Mouse (Mus musculus): ENCODE measurements at regions not wholly inside any gene's neighbourhood (a gene's known extent, or its start where the extent isn't known, plus 50 kb on each side); places are given as distances from the start of the nearest gene placed in this dataset.

- dilution Hi-C loops (cut with MboI; ENCODE audit: extremely low pct_ligation_motif_present, extremely low pct_unique_long_range_greater_than_20kb, low sequenced_read_pairs) = no loop called here
- Histone ChIP-seq H3K4me1 (ENCODE audit: control insufficient read depth in 1 of 2, insufficient read depth in 2 of 2) (no peaks in the 10 kb centered on the region), H3K9me3 (replicated peaks; ENCODE audit: low read length) (no peaks in the 10 kb centered on the region), H3K36me3 (replicated peaks in 1 of 2; ENCODE audit: control insufficient read depth in 1 of 2, insufficient read depth in 1 of 2, low read length in 1 of 2) (no peaks in the 10 kb centered on the region), H3K27ac (ENCODE audit: insufficient read depth, low read depth) (no peak overlapping the region), H3K27me3 (replicated peaks) (peaks cover 73% of the 10 kb centered on the region), H3K4me3 (replicated peaks in 1 of 3; ENCODE audit: low read depth in 2 of 3, low read length in 2 of 3, poor library complexity in 1 of 3) (no peak overlapping the region), H3K9ac (ENCODE audit: insufficient read depth, low read depth) (no peak overlapping the region), H3K4me2 (ENCODE audit: insufficient read depth, low read depth, poor library complexity, severe bottlenecking) (no peak overlapping the region), H3K79me2 (replicated peaks; ENCODE audit: control insufficient read depth, extremely low read depth, insufficient read depth, poor library complexity, severe bottlenecking) (no peaks in the 10 kb centered on the region)
- in situ Hi-C loops (cut with MboI; ENCODE audit: low pct_ligation_motif_present, low pct_unique_long_range_greater_than_20kb, low sequenced_read_pairs) = no loop called here
- TF ChIP-seq CTCF (conservative IDR thresholded peaks at IDR 0.05 in 1 of 2, IDR thresholded peaks at IDR 0.05 in 1 of 2; ENCODE audit: low read depth in 2 of 2, low read length in 2 of 2) = no peak
- TF ChIP-seq JUN (IDR thresholded peaks at IDR 0.05; ENCODE audit: insufficient read depth, low read depth, low read length) = no peak
- TF ChIP-seq HCFC1 (IDR thresholded peaks at IDR 0.05; ENCODE audit: low read depth, low read length) = no peak
- no peak for TF ChIP-seq JUND (conservative IDR thresholded peaks at IDR 0.05; ENCODE audit: low read depth, low read length)
- no peak for TF ChIP-seq ZKSCAN1 (IDR thresholded peaks at IDR 0.05; ENCODE audit: borderline replicate concordance, low read depth, low read length)
- no peak for TF ChIP-seq USF2 (conservative IDR thresholded peaks at IDR 0.05; ENCODE audit: low read depth, low read length)
- TF ChIP-seq MYC (IDR thresholded peaks at IDR 0.05; ENCODE audit: low read depth, low read length) = no peak
- TF ChIP-seq RCOR1 (conservative IDR thresholded peaks at IDR 0.05; ENCODE audit: low read depth, low read length) = no peak
- no peak for DNase-seq (ENCODE audit: extremely low read depth)
Measured at GRCm38 (mm10) chr6:117479376-117479775, 311.0 kb downstream of the Cxcl12 start.

- DNase-seq (ENCODE audit: extremely low read depth) = no peak
- TF ChIP-seq USF1 (IDR thresholded peaks at IDR 0.05; ENCODE audit: low read depth, low read length) = no peak
- TF ChIP-seq MAFK (IDR thresholded peaks at IDR 0.05; ENCODE audit: insufficient replicate concordance, low read length) = no peak
- no peak for TF ChIP-seq ZMIZ1 (IDR thresholded peaks at IDR 0.05; ENCODE audit: low read depth, low read length)
- no peak for TF ChIP-seq SMC3 (IDR thresholded peaks at IDR 0.05; ENCODE audit: low read depth, low read length)
- TF ChIP-seq CHD2 (IDR thresholded peaks at IDR 0.05; ENCODE audit: low read length) = no peak
- no peak for TF ChIP-seq USF2 (conservative IDR thresholded peaks at IDR 0.05; ENCODE audit: low read depth, low read length)
- Histone ChIP-seq H3K9ac (ENCODE audit: insufficient read depth, low read depth) (no peak overlapping the region), H3K4me2 (ENCODE audit: insufficient read depth, low read depth, poor library complexity, severe bottlenecking) (no peak overlapping the region), H3K79me2 (replicated peaks; ENCODE audit: control insufficient read depth, extremely low read depth, insufficient read depth, poor library complexity, severe bottlenecking) (no peaks in the 10 kb centered on the region), H3K4me3 (replicated peaks in 1 of 3; ENCODE audit: low read depth in 2 of 3, low read length in 2 of 3, poor library complexity in 1 of 3) (no peak overlapping the region), H3K27me3 (replicated peaks) (peaks cover 72% of the 10 kb centered on the region), H3K4me1 (ENCODE audit: control insufficient read depth in 1 of 2, insufficient read depth in 2 of 2) (no peaks in the 10 kb centered on the region), H3K9me3 (replicated peaks; ENCODE audit: low read length) (no peaks in the 10 kb centered on the region), H3K36me3 (replicated peaks in 1 of 2; ENCODE audit: control insufficient read depth in 1 of 2, insufficient read depth in 1 of 2, low read length in 1 of 2) (no peaks in the 10 kb centered on the region), H3K27ac (ENCODE audit: insufficient read depth, low read depth) (no peak overlapping the region)
- in situ Hi-C loops (cut with MboI; ENCODE audit: low pct_ligation_motif_present, low pct_unique_long_range_greater_than_20kb, low sequenced_read_pairs) = no loop called here
- dilution Hi-C loops (cut with MboI; ENCODE audit: extremely low pct_ligation_motif_present, extremely low pct_unique_long_range_greater_than_20kb, low sequenced_read_pairs) = no loop called here
Measured at GRCm38 (mm10) chr6:117480396-117480795, 312.1 kb downstream of the Cxcl12 start.

- DNase-seq (ENCODE audit: extremely low read depth) = no peak
- H3K4me2 ChIP-seq (ENCODE audit: insufficient read depth, low read depth, poor library complexity, severe bottlenecking) = no peak overlapping the region
- dilution Hi-C loops (cut with MboI; ENCODE audit: extremely low pct_ligation_motif_present, extremely low pct_unique_long_range_greater_than_20kb, low sequenced_read_pairs) = no loop called here
- no peak overlapping the region for H3K27ac ChIP-seq (ENCODE audit: insufficient read depth, low read depth)
- no peaks in the 10 kb centered on the region for H3K36me3 ChIP-seq (replicated peaks in 1 of 2; ENCODE audit: control insufficient read depth in 1 of 2, insufficient read depth in 1 of 2, low read length in 1 of 2)
- no peak for TF ChIP-seq NELFE (IDR thresholded peaks at IDR 0.05; ENCODE audit: low read depth, low read length)
- no peak for TF ChIP-seq CHD2 (IDR thresholded peaks at IDR 0.05; ENCODE audit: low read length)
- TF ChIP-seq RAD21 (IDR thresholded peaks at IDR 0.05; ENCODE audit: low read depth, low read length) = no peak
- TF ChIP-seq MAX (IDR thresholded peaks at IDR 0.05; ENCODE audit: low read length) = no peak
- no peak for TF ChIP-seq POLR2AphosphoS2 (IDR thresholded peaks at IDR 0.05; ENCODE audit: low read depth, low read length)
- no peak for TF ChIP-seq MAZ (IDR thresholded peaks at IDR 0.05; ENCODE audit: low read depth, low read length)
- no peak for TF ChIP-seq NRF1 (IDR thresholded peaks at IDR 0.05; ENCODE audit: low read depth, low read length)
- no peak for TF ChIP-seq GABPA (IDR thresholded peaks at IDR 0.05; ENCODE audit: insufficient replicate concordance, low read depth, low read length)
- TF ChIP-seq USF2 (conservative IDR thresholded peaks at IDR 0.05; ENCODE audit: low read depth, low read length) = no peak
- TF ChIP-seq JUN (IDR thresholded peaks at IDR 0.05; ENCODE audit: insufficient read depth, low read depth, low read length) = no peak
- TF ChIP-seq USF1 (IDR thresholded peaks at IDR 0.05; ENCODE audit: low read depth, low read length) = no peak
- no peak for TF ChIP-seq HCFC1 (IDR thresholded peaks at IDR 0.05; ENCODE audit: low read depth, low read length)
- no peak for TF ChIP-seq SIN3A (IDR thresholded peaks at IDR 0.05; ENCODE audit: low read length)
- no peak for TF ChIP-seq ETS1 (conservative IDR thresholded peaks at IDR 0.05; ENCODE audit: low read depth, low read length)
- no peak for TF ChIP-seq ZC3H11A (IDR thresholded peaks at IDR 0.05; ENCODE audit: low read depth, low read length)
- no peak for TF ChIP-seq JUND (conservative IDR thresholded peaks at IDR 0.05; ENCODE audit: low read depth, low read length)
- no peaks in the 10 kb centered on the region for H3K9me3 ChIP-seq (replicated peaks; ENCODE audit: low read length)
- peaks cover 74% of the 10 kb centered on the region for H3K27me3 ChIP-seq (replicated peaks)
- H3K4me1 ChIP-seq (ENCODE audit: control insufficient read depth in 1 of 2, insufficient read depth in 2 of 2) = no peaks in the 10 kb centered on the region
- in situ Hi-C loops (cut with MboI; ENCODE audit: low pct_ligation_motif_present, low pct_unique_long_range_greater_than_20kb, low sequenced_read_pairs) = no loop called here
- no peaks in the 10 kb centered on the region for H3K79me2 ChIP-seq (replicated peaks; ENCODE audit: control insufficient read depth, extremely low read depth, insufficient read depth, poor library complexity, severe bottlenecking)
- no peak overlapping the region for H3K9ac ChIP-seq (ENCODE audit: insufficient read depth, low read depth)
- H3K4me3 ChIP-seq (replicated peaks in 1 of 3; ENCODE audit: low read depth in 2 of 3, low read length in 2 of 3, poor library complexity in 1 of 3) = no peak overlapping the region
Measured at GRCm38 (mm10) chr6:117489161-117489560, 320.8 kb downstream of the Cxcl12 start.
